Comparison of ENCODE assay signal across 28 mouse cellular contexts in the genomic region with DNA sequence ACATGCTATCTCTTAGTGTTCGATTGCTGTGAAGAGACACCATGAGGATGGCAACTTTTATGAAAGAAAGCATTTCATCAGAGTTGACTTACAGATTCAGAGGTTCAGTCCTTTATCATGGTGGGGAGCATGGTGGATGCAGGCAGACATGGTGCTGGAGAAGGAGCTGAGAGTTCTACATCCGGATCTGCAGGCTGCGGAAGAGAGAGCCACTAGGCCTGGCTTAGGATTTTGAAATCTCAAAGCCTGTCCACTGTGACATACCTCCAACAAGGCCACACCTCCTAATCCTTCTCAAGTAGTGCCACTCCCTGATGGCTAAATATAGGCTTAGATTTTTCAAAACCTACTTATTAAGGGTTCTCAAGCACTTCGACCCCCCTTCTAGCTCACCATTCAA.
"Had no signal": no experiment of that assay in that cellular context is flagged by ENCODE, and none has a peak within 500 bp of the region (broad histone marks: within the 10 kb centered on the region; RNA-seq: fewer than 3 reads in every experiment).

No protein-coding gene starts in this region.

- DNase-seq: heart, postnatal 10 days; heart, postnatal 36 days; heart, postnatal 4 days; kidney, adult 11 months; kidney, adult 18-20 months; kidney, adult 2 months; kidney, adult 8-10 months; kidney, adult 9 months; kidney, postnatal 10 days; kidney, postnatal 14 days; kidney, postnatal 36 days; kidney, postnatal 4 days; layer of hippocampus, adult 9-11 months; layer of hippocampus, postnatal 36 days had no signal

- H3K36me3 ChIP-seq: heart, embryonic 12.5 days; heart, embryonic 13.5 days; heart, embryonic 15.5 days; hindbrain, embryonic 10.5 days; hindbrain, embryonic 12.5 days; hindbrain, embryonic 13.5 days; hindbrain, embryonic 15.5 days; intestine, embryonic 15.5 days; kidney, embryonic 15.5 days had no signal

- H3K27me3 ChIP-seq: heart, embryonic 12.5 days; heart, embryonic 13.5 days; heart, embryonic 15.5 days; hindbrain, embryonic 12.5 days; hindbrain, embryonic 13.5 days; hindbrain, embryonic 15.5 days; intestine, embryonic 15.5 days; kidney, embryonic 15.5 days had no signal

- H3K27ac ChIP-seq: heart, embryonic 13.5 days; heart, embryonic 15.5 days; hindbrain, embryonic 10.5 days; hindbrain, embryonic 12.5 days; hindbrain, embryonic 13.5 days; hindbrain, embryonic 14.5 days; hindbrain, embryonic 15.5 days; hindbrain, postnatal 0 days; intestine, embryonic 15.5 days; kidney, embryonic 15.5 days; kidney, postnatal 0 days; layer of hippocampus, adult 2 months; left cerebral cortex, adult 2 months had no signal

- H3K4me1 ChIP-seq: heart, embryonic 12.5 days; heart, embryonic 13.5 days; heart, embryonic 15.5 days; hindbrain, embryonic 10.5 days; hindbrain, embryonic 12.5 days; hindbrain, embryonic 13.5 days; hindbrain, embryonic 15.5 days; intestine, embryonic 15.5 days; kidney, embryonic 15.5 days had no signal

- H3K4me3 ChIP-seq: heart, embryonic 12.5 days; heart, embryonic 13.5 days; heart, embryonic 15.5 days; hindbrain, embryonic 10.5 days; hindbrain, embryonic 12.5 days; hindbrain, embryonic 13.5 days; hindbrain, embryonic 15.5 days; intestine, embryonic 15.5 days; kidney, embryonic 15.5 days; layer of hippocampus, adult 2 months; left cerebral cortex, adult 2 months had no signal

- H3K9me3 ChIP-seq: heart, embryonic 12.5 days; heart, embryonic 13.5 days; heart, embryonic 15.5 days; hindbrain, embryonic 10.5 days; hindbrain, embryonic 12.5 days; hindbrain, embryonic 13.5 days; hindbrain, embryonic 15.5 days; intestine, embryonic 15.5 days; kidney, embryonic 15.5 days had no signal
